Mouse (Mus musculus) C2C12 (cell line): ENCODE data around the gene Sox1. TPM values are rescaled to one million over a fixed set of nuclear protein-coding genes. Genes with fewer than 3 reads are reported as not detected.

ENCODE experiments used
- H3K27me3 ChIP-seq: one replicate; pipeline ENCODE4 v1.6.1; 2011; ENCODE audit not compliant: control insufficient read depth, insufficient read depth, insufficient read length
- H3K36me3 ChIP-seq: one replicate; pipeline ENCODE4 v1.6.1; 2011; ENCODE audit not compliant: control insufficient read depth, insufficient read depth
- H3K4me3 ChIP-seq: one replicate; pipeline ENCODE4 v1.5.1; 2011; ENCODE audit warnings: mild to moderate bottlenecking, control low read depth; ENCODE audit not compliant: poor library complexity, insufficient read depth, severe bottlenecking
- H3K79me2 ChIP-seq: one replicate; pipeline ENCODE4 v1.6.1; 2011; ENCODE audit not compliant: control insufficient read depth, insufficient read depth
- H3K79me3 ChIP-seq: one replicate; pipeline ENCODE4 v1.6.1; 2011; ENCODE audit warnings: low read depth, control low read depth
- H3ac ChIP-seq: one replicate; pipeline ENCODE3; 2011; ENCODE audit warnings: low read depth; ENCODE audit not compliant: control insufficient read depth, insufficient read length
- CEBPB ChIP-seq: IDR thresholded peaks from one replicate; pipeline ENCODE4 v1.6.1; 2011; ENCODE audit warnings: low read depth, mild to moderate bottlenecking, control low read depth, moderate library complexity
- CTCF ChIP-seq: IDR thresholded peaks from one replicate; pipeline ENCODE4 v1.5.1; 2011; ENCODE audit not compliant: control insufficient read depth, insufficient read depth, insufficient read length
- FOSL1 ChIP-seq: IDR thresholded peaks from one replicate; pipeline ENCODE4 v1.8.0; 2011; ENCODE audit warnings: mild to moderate bottlenecking, low read length; ENCODE audit not compliant: poor library complexity, insufficient read depth, severe bottlenecking
- MAX ChIP-seq: IDR thresholded peaks from one replicate; pipeline ENCODE4 v1.6.1; 2011; ENCODE audit warnings: mild to moderate bottlenecking, control low read depth
- MYOD1 ChIP-seq: IDR thresholded peaks from one replicate; pipeline ENCODE4 v1.6.1; 2011; ENCODE audit warnings: low read depth; ENCODE audit not compliant: control insufficient read depth, insufficient read length
- MYOG ChIP-seq: IDR thresholded peaks from one replicate; pipeline ENCODE4 v1.6.1; 2011; ENCODE audit not compliant: control insufficient read depth, insufficient read length; ENCODE audit errors: extremely low read depth
- USF1 ChIP-seq: IDR thresholded peaks from one replicate; pipeline ENCODE4 v1.6.1; 2011; ENCODE audit warnings: low read depth, mild to moderate bottlenecking, control low read depth, moderate library complexity
- polyA plus RNA-seq: library from polyadenylated mRNA; unstranded; fragments of >200 nt; fragmentation: generic; extraction: Trizol; gene quantifications from one replicate; pipeline ENCODE4 v1.2.1, GENCODE M21; 2012; ENCODE audit warnings: missing spikeins

Gene Sox1
- polyA plus RNA-seq, 1 experiment = not detected

- H3K36me3 ChIP-seq = no peaks in the 10 kb centered on the region
- no peak overlapping the region for H3ac ChIP-seq
- TF ChIP-seq MAX (no peak), FOSL1 (no peak)
- H3K4me3 ChIP-seq = no peak overlapping the region
- H3K79me3 ChIP-seq = no peaks in the 10 kb centered on the region
- H3K27me3 ChIP-seq = peaks cover 83% of the 10 kb centered on the region
- H3K79me2 ChIP-seq = no peaks in the 10 kb centered on the region
These were observed 7.2 kb upstream of the Sox1 start for GRCm38 (mm10) chr8:12387901-12388300.

- no peaks in the 10 kb centered on the region for H3K79me3 ChIP-seq
- no peak overlapping the region for H3K4me3 ChIP-seq
These were observed 6.5 kb upstream of the Sox1 start for GRCm38 (mm10) chr8:12388390-12389115.

GRCm38 (mm10) chr8:12389116-12389471 lies 6.0 kb upstream of the Sox1 start:
- no peak overlapping the region for H3K4me3 ChIP-seq

More at GRCm38 (mm10) chr8:12388390-12389115, 6.5 kb upstream of the Sox1 start:
- Histone ChIP-seq H3K36me3 (no peaks in the 10 kb centered on the region), H3ac (no peak overlapping the region), H3K27me3 (peaks cover 80% of the 10 kb centered on the region), H3K79me2 (no peaks in the 10 kb centered on the region)
- TF ChIP-seq MAX = no peak
- TF ChIP-seq MYOG = no peak
- no peak for TF ChIP-seq MYOD1
- no peak for TF ChIP-seq USF1
- TF ChIP-seq CEBPB = no peak
- TF ChIP-seq FOSL1 = no peak
- TF ChIP-seq CTCF = no peak

GRCm38 (mm10) chr8:12389801-12390639 lies 5.1 kb upstream of the Sox1 start:
- no peaks in the 10 kb centered on the region for H3K36me3 ChIP-seq
- H3K27me3 ChIP-seq = peaks cover 79% of the 10 kb centered on the region
- no peaks in the 10 kb centered on the region for H3K79me2 ChIP-seq
- no peak overlapping the region for H3ac ChIP-seq
- H3K4me3 ChIP-seq = no peak overlapping the region
- H3K79me3 ChIP-seq = no peaks in the 10 kb centered on the region
- TF ChIP-seq FOSL1 = no peak
- TF ChIP-seq MYOD1 = no peak
- TF ChIP-seq CTCF = no peak
- TF ChIP-seq MYOG = no peak
- no peak for TF ChIP-seq MAX
- TF ChIP-seq CEBPB = no peak

More at GRCm38 (mm10) chr8:12389116-12389471, 6.0 kb upstream of the Sox1 start:
- TF ChIP-seq MYOD1 = no peak
- TF ChIP-seq MYOG = no peak
- no peak for TF ChIP-seq CEBPB
- TF ChIP-seq USF1 = no peak
- TF ChIP-seq FOSL1 = no peak
- TF ChIP-seq MAX = no peak
- TF ChIP-seq CTCF = no peak
- Histone ChIP-seq H3ac (no peak overlapping the region), H3K79me2 (no peaks in the 10 kb centered on the region), H3K27me3 (peaks cover 80% of the 10 kb centered on the region), H3K36me3 (no peaks in the 10 kb centered on the region), H3K79me3 (no peaks in the 10 kb centered on the region)

- Histone ChIP-seq H3K79me3 (no peaks in the 10 kb centered on the region), H3K27me3 (peaks cover 79% of the 10 kb centered on the region), H3K79me2 (no peaks in the 10 kb centered on the region), H3K36me3 (no peaks in the 10 kb centered on the region), H3K4me3 (no peak overlapping the region), H3ac (no peak overlapping the region)
- TF ChIP-seq FOSL1 (no peak), USF1 (no peak), CEBPB (no peak), CTCF (no peak), MYOG (no peak), MAX (no peak), MYOD1 (no peak)
These were observed 4.3 kb upstream of the Sox1 start for GRCm38 (mm10) chr8:12390640-12391365.
